Mouse (Mus musculus) G1E (cell line): Measurements from ENCODE around the gene Col28a1.

Source experiments
- CTCF ChIP-seq: IDR thresholded peaks from 2 replicates; pipeline ENCODE4 v1.5.1; 2012; ENCODE audit warnings: low read depth, low read length, inconsistent platforms, mixed read lengths
- GATA1 ChIP-seq: IDR thresholded peaks from 2 replicates; pipeline ENCODE4 v1.6.1; 2012; ENCODE audit warnings: borderline replicate concordance, low read length, inconsistent platforms, mixed read lengths
- GATA2 ChIP-seq: IDR thresholded peaks from 2 replicates; pipeline ENCODE4 v1.6.1; 2012; ENCODE audit warnings: low read depth, low read length, inconsistent platforms, borderline replicate concordance
- POLR2AphosphoS5 ChIP-seq: IDR thresholded peaks from 2 replicates; pipeline ENCODE4 v1.6.1; 2012; ENCODE audit warnings: low read depth, low read length, inconsistent platforms; ENCODE audit not compliant: insufficient replicate concordance
- TAL1 ChIP-seq: conservative IDR thresholded peaks from 2 replicates; pipeline ENCODE4 v1.6.1; 2012; ENCODE audit warnings: low read depth, low read length, inconsistent platforms, mixed read lengths

DNA sequence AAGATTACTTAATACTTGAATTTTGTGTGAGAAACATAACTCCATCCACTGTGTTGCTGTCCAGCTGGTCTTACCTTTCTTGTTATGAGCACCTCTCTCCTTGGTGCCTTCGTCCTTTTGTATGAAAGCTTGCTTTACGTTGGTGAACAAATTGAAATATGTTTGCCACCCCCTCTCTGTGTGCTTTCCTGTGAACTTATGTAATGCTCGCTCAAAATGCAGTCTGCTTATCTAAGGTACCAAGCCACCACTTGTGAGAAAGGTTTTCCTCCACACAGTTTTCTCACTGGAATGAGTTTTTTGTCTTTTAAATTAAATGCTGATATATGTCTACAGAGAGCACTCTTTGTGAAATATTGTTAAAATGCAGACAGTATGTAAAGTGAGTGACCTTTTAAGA is 36.2 kb upstream of the Col28a1 start:
- no peak for TF ChIP-seq CTCF
- TF ChIP-seq GATA1: no peak
- no peak for TF ChIP-seq POLR2AphosphoS5
- no peak for TF ChIP-seq TAL1
- no peak for TF ChIP-seq GATA2
